Mouse (Mus musculus) brain, adult 10 weeks (tissue): ENCODE data around the gene C2cd2l. TPM values are rescaled to one million over a fixed set of nuclear protein-coding genes. Genes with fewer than 3 reads are reported as not detected.

Experiments
- polyA plus RNA-seq: library from polyadenylated mRNA; stranded (reverse); fragments of 350-450 nt; fragmentation: Illumina TruSeq; extraction: RNeasy Lipid Tissue Mini Kit (QIAGEN cat#74804); gene quantifications from one replicate; pipeline ENCODE4 v1.2.3, GENCODE M21; 2015; ENCODE audit warnings: low read depth, low replicate concordance

The C2cd2l gene
- polyA plus RNA-seq = 126 TPM

DNA sequence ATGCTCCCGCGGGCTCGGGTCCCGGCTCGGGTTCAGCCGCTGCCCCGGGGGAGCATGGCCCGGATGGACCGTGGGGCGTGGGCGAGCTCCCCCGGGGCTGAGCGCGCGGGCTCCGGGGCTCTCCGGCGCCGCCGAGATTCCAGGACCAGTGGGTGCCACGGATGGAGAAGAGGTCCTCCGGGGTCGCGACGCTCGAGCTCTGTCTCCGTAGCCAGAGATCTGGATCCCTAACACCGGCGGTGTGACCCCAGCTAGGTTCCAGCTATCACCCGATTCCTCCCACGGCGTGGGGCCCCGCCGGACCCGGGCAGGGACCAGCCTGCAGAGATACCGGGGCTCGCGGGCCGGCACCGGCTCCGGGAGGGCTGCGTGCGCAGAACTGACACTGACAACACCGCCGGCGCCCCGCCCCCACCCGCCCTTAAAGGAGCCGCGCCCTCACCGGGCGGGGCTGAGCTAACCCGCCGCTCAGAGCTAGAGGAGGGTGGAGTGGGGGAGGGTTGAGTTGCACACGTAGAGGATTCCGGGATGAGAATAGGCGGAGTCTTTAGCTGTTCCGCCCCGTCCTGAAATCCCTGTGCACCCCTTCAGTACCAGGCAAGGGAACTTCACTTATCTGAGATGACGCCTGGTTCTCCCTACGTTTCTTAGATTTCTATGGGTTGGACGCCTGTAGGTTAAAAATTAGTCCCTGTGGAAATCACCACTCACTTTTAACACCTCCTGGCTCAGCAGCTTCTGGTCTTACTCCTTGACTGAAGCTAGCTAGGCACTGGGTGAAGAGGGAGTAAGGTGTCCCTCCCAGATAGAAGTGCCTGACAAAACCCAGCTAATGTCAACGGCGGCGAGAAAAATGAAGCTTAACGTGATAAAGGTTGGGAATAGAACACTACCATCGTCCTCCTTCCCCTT is at the start of gene C2cd2l:
C2cd2l (minus strand) TSS at position 399 of the 912 bp plus-strand sequence.

DNA sequence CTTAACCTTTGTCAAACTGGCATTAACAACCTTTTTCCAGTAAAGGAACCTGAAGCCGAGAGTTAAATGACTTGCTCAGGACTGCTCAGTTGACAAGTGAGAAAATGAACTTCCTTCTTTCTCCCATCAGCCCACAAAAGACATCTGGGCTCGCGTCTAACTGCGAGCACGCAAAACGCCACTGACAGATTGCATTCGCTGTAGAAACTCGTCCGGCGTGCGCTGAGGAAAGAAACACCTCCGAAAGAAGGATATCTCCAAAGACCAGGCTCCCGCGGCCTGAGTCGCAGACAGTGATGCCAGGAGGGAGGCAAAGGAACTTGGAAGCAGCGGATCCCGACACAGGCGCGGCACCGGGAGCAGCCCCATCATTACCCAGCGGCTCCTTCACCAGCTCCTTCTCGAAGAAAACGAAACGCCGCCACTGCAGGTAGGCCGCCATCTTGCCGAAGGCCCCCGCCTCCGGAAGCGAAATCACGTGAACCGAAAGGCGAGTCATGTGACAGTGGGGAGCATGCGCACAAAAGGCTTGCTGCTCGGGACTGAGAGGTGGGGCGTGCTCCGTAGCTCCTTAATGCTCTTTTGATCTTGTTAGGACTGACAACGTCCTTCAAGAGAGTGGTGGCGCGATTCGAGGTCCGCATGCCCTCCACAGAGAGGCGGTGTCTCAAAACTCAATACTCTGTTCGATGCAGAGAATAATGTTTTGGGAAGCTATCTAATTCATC is 41.3 kb upstream of the C2cd2l start, which contains the start of gene Vps11:
Vps11 (minus strand) TSS at position 481 of the 728 bp plus-strand sequence.

DNA sequence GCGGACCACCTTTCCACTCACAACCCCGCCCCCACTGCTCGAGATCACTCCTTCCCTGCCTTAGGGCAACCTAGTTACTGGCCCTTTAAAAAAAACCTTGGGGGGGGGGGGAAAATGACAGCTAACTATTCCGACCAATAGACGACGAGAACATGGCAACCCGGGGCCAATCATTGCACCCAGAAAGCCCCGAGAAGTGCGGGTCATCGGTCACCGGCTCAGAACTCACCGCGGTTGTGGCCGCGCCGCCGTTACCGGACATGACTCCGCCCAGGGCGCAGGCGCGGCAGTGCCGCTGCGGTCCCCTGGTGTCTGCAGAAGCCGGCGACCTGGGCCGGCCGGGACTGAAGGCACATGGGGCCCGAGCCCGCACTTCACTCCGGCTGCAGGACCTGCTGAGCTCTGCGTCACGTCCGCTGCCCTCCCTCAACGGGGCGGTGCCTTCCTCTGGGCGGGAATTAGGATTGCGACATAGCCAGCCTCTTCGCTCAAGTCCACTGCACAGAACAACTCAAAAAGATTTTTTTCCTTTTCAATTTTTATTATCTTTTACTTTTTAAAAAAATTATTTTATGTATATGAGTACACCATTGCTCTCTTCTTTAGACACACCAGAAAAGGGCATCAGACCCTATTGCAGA is 23.8 kb upstream of the C2cd2l start, which contains the start of gene Hmbs:
Hmbs (minus strand) TSS at position 448 of the 641 bp plus-strand sequence.

GRCm38 (mm10) chr9:44334396-44335330 is 14.6 kb upstream of the C2cd2l start, which contains the start of gene H2afx:
Gene H2afx (plus strand): TSS chr9:44334694.

DNA sequence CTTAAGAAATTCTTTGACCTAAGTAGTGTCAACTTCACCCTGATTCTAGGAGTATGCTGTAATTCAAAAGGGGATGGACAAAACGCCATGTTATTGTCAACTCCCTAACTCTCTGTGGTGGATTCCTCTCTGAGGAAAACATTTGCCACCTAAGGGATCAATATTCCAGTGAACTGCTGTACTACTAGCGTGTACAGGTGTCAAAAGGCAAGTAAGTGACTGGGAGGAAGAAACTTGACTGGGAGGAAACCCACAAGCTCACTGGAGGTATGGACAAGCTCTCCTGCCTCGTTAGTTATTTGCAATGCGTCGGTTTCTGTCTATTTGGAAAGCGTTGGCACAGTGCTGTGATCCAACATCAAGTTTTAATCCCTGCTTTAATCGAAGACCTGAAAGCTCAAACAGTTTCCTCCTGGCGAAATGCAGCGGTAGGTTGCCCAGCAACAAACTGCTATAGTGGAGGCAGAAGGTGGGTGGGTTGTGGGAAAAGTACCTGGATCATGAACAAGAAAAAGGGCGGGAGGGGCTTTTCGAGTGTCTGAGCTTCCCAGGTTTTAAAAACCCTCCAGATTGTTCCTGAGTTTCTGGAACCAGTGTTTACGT is 5.8 kb upstream of the C2cd2l start, which contains the start of gene Dpagt1:
Dpagt1 (plus strand) TSS at position 252 of the 603 bp plus-strand sequence.

DNA sequence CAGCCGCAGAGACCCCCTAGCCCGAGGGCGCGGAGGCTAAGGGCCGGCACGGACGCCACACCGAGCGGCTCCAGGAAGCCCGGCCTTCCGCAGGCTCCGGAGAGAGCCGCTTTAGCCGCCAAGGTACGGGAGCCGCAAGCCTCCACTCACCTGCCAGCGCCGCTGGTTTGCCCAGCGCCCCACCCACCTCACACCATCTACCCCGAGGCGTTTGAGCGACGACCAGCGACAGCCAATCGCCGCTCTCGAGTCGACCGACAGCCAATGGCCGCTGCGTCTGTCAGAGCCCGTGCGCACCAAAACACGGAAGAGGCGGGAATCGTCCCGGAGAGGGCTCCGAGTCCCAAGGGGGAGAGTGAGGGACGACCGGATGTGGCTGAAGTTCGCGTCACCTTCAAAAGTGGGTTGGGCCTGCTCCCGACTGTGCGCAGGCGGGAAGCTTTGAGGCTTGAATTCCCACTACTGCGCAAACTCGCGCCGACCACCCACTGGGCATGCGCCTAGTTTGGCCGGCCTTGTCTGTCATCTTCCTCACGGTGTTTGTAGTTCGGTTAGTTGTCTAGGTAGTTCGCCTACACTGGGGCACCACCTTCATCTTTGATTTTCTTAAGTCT is 14.5 kb downstream of the C2cd2l start, which contains the start of gene Hinfp:
Hinfp (minus strand) TSS at position 206 of the 614 bp plus-strand sequence.

GRCm38 (mm10) chr9:44288076-44288958 is 31.8 kb downstream of the C2cd2l start, which contains the start of gene Abcg4:
Gene Abcg4 (minus strand): TSS chr9:44288615.

DNA sequence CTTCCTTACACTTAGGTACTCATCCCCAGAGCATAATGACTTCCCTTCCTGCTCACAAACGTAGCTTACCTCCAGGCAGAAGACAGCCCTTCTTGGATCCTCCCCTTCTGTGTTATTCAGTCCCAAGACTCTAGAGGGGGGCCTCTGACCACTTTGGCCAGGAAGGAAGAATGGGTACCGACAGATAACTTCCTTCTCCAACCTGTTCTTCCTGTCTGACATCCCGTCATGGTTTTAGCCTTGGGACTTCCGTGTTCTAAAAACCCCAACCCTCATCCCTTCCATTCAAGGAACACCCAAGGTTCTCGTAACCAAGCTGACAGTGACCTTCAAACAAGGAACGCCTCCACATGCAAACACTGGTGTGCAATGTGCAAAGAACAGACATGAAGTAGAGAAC is 51.7 kb downstream of the C2cd2l start, which contains the start of gene Nlrx1:
Nlrx1 (minus strand) TSS at position 168 of the 400 bp plus-strand sequence.

Other genes with a start within 250 kb of the C2cd2l start
- gene Mfrp, start 218.6 kb downstream of the C2cd2l start, polyA plus RNA-seq = 6.8 TPM
- 23.8 TPM for gene C1qtnf5, start 213.0 kb downstream of the C2cd2l start, polyA plus RNA-seq
- 0.40 TPM for gene Gm49380, start 206.8 kb downstream of the C2cd2l start, polyA plus RNA-seq
- 23.6 TPM for gene Rnf26, start 206.8 kb downstream of the C2cd2l start, polyA plus RNA-seq
- gene Mcam, start 185.8 kb downstream of the C2cd2l start, polyA plus RNA-seq = 22.9 TPM
- 20.5 TPM for gene Cbl, start 86.2 kb downstream of the C2cd2l start, polyA plus RNA-seq
- 21.0 TPM for gene Ccdc153, start 79.6 kb downstream of the C2cd2l start, polyA plus RNA-seq
- gene Pdzd3, start 68.8 kb downstream of the C2cd2l start, polyA plus RNA-seq = 0.67 TPM
- 5.8 TPM for gene Nlrx1, start 51.7 kb downstream of the C2cd2l start, polyA plus RNA-seq
- 43.6 TPM for gene Abcg4, start 31.7 kb downstream of the C2cd2l start, polyA plus RNA-seq
- 14.6 TPM for gene Hinfp, start 14.6 kb downstream of the C2cd2l start, polyA plus RNA-seq
- gene Dpagt1, start 5.7 kb upstream of the C2cd2l start, polyA plus RNA-seq = 14.0 TPM
- 37.3 TPM for gene H2afx, start 14.4 kb upstream of the C2cd2l start, polyA plus RNA-seq
- gene Hmbs, start 23.9 kb upstream of the C2cd2l start, polyA plus RNA-seq = 27.9 TPM
- gene Vps11, start 41.4 kb upstream of the C2cd2l start, polyA plus RNA-seq = 49.3 TPM
- gene Hyou1, start 59.2 kb upstream of the C2cd2l start, polyA plus RNA-seq = 63.9 TPM
- 38.3 TPM for gene Slc37a4, start 76.6 kb upstream of the C2cd2l start, polyA plus RNA-seq
- gene Rps25, start 86.9 kb upstream of the C2cd2l start, polyA plus RNA-seq = 1,304 TPM
- gene Trappc4, start 87.3 kb upstream of the C2cd2l start, polyA plus RNA-seq = 113 TPM
- gene Ccdc84, start 98.3 kb upstream of the C2cd2l start, polyA plus RNA-seq = 29.7 TPM
- not detected for gene Foxr1, start 120.9 kb upstream of the C2cd2l start, polyA plus RNA-seq
- not detected for gene Upk2, start 134.7 kb upstream of the C2cd2l start, polyA plus RNA-seq
- gene Bcl9l, start 162.5 kb upstream of the C2cd2l start, polyA plus RNA-seq = 19.4 TPM
- gene Cxcr5, start 241.6 kb upstream of the C2cd2l start, polyA plus RNA-seq = not detected